Mouse (Mus musculus) thymus, postnatal 14 days (tissue): ENCODE results near the gene Elp5.

Source experiments
- DNase-seq: peaks from one replicate; pipeline ENCODE4 v3.0.0; 2021

Elp5 gene

GRCm38 (mm10) chr11:70014880-70015558, 32.7 kb upstream of the Elp5 start, which contains the start of gene Acadvl:
Acadvl (minus strand) TSS chr11:70015411.
- peak; percentile 90 for DNase-seq

GRCm38 (mm10) chr11:70014051-70014450, 31.7 kb upstream of the Elp5 start:
- no peak for DNase-seq

- DNase-seq: no peak
These were observed 31.1 kb upstream of the Elp5 start for GRCm38 (mm10) chr11:70013408-70013807.

GRCm38 (mm10) chr11:70012931-70013330, 30.6 kb upstream of the Elp5 start:
- no peak for DNase-seq

- no peak for DNase-seq
These were observed 28.6 kb upstream of the Elp5 start for GRCm38 (mm10) chr11:70010961-70011360.

- DNase-seq: no peak
These were observed 28.2 kb upstream of the Elp5 start for GRCm38 (mm10) chr11:70010548-70010947.

GRCm38 (mm10) chr11:70010033-70010432, 27.7 kb upstream of the Elp5 start:
- DNase-seq: no peak

GRCm38 (mm10) chr11:70005521-70005920, 23.2 kb upstream of the Elp5 start:
- peak; percentile 58 for DNase-seq

- no peak for DNase-seq
These were observed 20.2 kb upstream of the Elp5 start for GRCm38 (mm10) chr11:70002471-70002870.

GRCm38 (mm10) chr11:70001865-70002264, 19.5 kb upstream of the Elp5 start:
- DNase-seq: peak; percentile 76

GRCm38 (mm10) chr11:70001159-70001558, 18.8 kb upstream of the Elp5 start:
- DNase-seq: no peak

- peak; percentile 91 for DNase-seq
These were observed 18.1 kb upstream of the Elp5 start, which contains the start of gene Dvl2 for GRCm38 (mm10) chr11:70000396-70000898. Dvl2 (plus strand) TSS chr11:70000595.

GRCm38 (mm10) chr11:69999666-70000065, 17.3 kb upstream of the Elp5 start:
- DNase-seq: no peak

GRCm38 (mm10) chr11:69998567-69999491, 16.5 kb upstream of the Elp5 start:
- peak; percentile 46 for DNase-seq

- DNase-seq: peak; percentile 95
These were observed 14.8 kb upstream of the Elp5 start for GRCm38 (mm10) chr11:69997070-69997509.

GRCm38 (mm10) chr11:69996161-69997061, 14.1 kb upstream of the Elp5 start:
- peak; percentile 83 for DNase-seq

- peak; percentile 98 for DNase-seq
These were observed 13.2 kb upstream of the Elp5 start, which contains the start of gene Phf23 for GRCm38 (mm10) chr11:69995391-69995960. Phf23 (plus strand) TSS chr11:69995777.

GRCm38 (mm10) chr11:69994401-69995090, 12.2 kb upstream of the Elp5 start:
- no peak for DNase-seq

- DNase-seq: no peak
These were observed 10.6 kb upstream of the Elp5 start for GRCm38 (mm10) chr11:69992932-69993331.

GRCm38 (mm10) chr11:69992396-69992795, 10.1 kb upstream of the Elp5 start:
- no peak for DNase-seq

- no peak for DNase-seq
These were observed 9.4 kb upstream of the Elp5 start for GRCm38 (mm10) chr11:69991711-69992110.
